Mouse (Mus musculus): ENCODE data around the gene Pja2.
"Not testable (repeated sequence)": the region's sequence is repeated elsewhere in the genome, so short reads cannot be mapped to it uniquely, and the experiment has no call there.

The Pja2 gene

DNA sequence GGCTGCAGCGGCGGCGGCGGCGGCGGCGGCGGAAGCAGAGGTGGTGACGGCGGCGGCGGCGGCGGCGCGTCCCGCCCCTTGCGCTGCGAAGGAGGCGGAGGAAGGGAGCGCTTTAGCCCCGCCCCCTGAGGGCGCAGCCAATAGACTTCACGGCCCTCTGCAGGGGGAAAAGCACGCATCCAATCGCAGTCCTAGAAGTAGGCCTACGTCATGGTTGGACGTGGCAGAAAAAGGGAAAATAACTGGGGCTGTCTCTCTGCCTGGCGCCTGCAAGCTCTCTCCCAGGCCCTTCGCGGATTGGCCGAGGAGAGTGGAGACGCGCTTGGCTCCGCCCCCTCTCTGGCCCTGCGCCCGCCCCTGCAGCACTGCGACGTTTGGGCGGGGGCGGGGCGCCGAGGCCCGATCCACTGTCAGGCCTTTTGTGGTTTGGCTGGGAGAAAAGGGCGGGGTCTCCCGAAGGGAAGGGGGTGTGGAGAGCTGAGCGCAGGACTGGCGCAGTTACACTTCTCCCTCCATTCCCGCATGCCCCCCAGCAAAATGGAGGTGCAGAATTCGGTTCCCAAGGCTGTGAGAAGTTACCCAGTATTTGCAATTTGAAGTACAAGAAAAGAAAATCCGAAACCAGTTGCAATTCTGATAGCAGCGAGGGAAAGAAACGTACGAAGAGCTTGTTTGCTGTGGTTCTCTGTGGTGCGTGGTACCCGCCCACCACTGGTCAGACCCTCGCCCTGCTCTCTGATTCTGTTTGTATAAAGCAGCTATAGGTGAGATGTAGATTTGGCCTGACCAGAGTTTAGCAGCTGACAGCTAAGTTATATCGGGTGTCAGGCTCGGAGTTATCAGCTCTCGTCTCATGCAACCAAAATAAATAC, at the start of gene Pja2:
Gene Pja2 (minus strand): TSS at position 19 of the 872 bp plus-strand sequence.
- DNase-seq (ENCODE audit: low spot score in 2 of 2) = peak; percentile 99

DNA sequence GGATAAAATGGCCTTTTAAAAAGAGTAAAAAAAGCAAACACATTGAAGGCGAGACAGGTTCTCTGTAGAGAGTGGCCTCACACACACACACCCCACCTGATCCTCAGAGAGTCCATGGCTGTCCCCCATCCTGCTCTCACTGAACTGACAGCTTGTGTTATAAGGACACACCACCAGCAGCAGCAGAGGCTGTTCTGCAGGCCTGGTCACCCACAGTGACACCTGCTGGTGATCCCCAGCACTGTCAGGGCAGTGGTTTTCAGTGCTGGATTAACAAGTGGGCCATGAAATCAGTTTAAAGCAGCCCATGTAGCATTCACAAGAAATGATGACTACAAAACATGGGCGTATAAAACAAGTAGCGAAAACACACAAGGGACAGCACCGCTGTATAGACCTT, 43.6 kb upstream of the Pja2 start:
- DNase-seq (ENCODE audit: low spot score in 2 of 2) = peak; percentile 39 to 51

DNA sequence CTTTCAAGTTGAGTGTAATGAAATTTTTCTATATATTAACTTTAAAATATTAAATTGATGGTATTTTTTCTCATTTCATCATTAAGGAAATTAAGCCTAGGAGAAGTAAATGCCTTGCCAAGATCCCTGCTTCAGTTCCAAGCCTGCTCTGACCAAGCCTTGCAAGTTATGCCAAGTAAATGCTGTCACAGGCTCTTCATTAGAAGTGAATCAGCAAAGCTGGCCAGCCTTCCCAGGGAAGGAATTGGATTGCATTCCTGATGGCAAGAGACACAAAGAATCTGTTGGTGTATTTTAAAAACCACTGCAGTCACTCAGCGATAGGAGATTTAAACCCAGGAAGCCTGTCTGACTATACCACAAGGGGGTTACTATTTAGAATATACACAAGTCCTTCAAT, 32.0 kb upstream of the Pja2 start:
- peak in 1 of 2 experiments; percentile 2 for DNase-seq (ENCODE audit: low spot score in 2 of 2)

DNA sequence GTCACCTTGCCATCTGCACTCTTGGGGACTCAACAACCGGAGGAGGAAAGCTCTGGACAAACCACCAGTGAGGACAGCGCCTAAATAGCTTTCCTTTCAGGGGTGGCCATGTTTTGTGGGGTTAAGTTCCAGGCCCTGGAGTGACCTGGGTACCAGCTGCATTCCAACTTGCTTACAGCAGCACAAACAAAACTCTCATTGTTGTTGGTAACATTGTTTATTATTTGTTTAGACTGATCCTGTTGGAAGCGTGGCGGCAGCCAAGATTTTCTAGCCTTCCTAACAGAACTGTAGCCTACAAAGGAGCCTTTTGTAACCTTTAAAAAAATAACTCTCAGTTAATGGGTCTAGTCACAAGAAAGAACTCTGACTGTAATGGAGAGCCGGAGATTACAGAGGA, 30.9 kb upstream of the Pja2 start:
- no peak for DNase-seq (ENCODE audit: low spot score in 2 of 2)

DNA sequence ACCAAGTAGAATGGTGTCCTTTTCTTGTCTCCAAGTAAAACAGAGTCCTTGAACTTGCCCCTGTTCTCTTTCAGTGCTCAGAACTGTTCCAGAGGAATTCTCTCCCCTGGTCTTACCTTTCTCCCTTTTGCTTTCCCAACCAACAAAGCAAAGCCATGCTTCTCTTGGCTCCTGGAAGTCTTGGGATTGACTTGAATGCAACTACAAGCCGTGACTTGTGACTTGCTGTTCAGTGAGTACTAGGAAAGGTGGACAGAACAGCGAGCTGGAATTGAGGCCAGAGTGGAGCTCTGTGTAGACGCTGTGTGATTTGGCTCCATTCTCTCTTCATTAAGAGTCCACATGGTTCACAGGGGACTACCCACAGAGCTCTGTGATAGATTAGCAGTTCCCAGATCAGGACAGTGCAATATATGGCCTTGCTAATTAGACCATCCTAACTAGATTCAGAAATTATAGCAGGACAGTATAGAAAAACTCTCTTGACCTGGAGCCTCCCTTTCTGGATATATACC, 30.3 kb upstream of the Pja2 start:
- no peak for DNase-seq (ENCODE audit: low spot score in 2 of 2)

DNA sequence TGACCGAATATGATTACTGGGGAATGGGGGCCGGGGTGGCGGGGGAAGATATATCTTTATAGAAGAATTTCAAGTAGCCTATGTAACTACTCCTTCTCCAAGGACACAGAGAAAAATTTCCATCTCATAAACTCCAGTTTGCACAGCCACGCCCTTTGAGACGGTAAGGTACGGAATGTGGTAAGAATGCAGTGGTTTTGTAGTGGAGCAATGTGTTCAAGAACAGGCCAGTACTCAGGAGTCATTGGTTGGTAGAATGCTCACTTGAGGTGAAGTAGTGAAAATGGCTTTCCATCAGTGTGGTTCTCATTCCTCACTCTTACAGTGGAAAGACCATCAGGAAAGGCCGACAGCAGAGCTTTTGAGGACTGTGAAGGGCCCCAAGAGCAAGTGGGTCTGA, 22.2 kb upstream of the Pja2 start:
- no peak for DNase-seq (ENCODE audit: low spot score in 2 of 2)

DNA sequence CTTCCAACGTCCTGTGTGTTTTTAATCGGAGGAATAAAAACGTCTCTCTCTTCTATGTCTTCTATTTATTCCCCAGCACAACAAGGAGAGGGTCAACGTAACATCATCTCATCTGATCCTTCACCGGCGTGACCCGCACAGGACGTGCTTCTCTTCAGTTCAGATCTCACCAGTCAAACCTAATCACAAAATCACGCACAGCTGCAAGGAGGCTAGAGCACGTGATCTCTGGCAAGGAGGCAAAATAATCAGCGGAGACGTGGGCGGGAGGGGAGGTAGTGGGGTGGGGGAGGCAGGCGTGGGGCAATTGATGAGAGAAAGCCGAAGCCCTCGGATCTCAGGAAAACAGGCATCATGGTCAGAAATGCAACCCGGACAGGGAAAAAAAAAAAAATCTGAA, 14.4 kb upstream of the Pja2 start:
- DNase-seq (ENCODE audit: low spot score in 2 of 2) = no peak

DNA sequence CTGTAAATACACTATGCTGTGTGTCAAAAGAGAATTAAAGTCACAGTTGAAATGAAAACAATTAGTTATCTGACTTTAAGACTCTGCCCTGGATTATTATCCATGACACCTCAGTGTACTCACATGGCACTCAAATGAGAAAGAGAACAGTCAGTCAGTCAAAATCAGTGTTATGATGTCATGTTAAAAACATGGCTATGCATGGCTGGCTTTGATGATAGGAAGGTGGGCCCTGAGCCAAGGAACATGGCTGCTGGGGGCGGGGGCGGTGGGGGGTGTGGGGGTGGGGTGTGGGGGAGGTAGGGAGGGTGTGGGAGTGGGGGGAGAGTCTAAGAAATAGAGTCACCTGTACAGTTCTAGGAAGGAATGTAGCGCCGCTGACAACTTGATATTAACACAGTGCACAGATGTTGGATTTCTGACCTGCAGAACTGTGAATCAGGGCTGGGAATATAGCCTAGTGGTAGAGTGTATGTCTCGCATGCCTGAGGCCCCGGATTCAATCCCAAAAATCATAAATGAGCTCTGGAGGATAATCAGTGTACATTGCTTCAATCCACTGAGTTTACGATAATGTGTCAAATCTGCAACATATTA, 13.0 kb upstream of the Pja2 start:
- DNase-seq (ENCODE audit: low spot score in 2 of 2) = no peak

DNA sequence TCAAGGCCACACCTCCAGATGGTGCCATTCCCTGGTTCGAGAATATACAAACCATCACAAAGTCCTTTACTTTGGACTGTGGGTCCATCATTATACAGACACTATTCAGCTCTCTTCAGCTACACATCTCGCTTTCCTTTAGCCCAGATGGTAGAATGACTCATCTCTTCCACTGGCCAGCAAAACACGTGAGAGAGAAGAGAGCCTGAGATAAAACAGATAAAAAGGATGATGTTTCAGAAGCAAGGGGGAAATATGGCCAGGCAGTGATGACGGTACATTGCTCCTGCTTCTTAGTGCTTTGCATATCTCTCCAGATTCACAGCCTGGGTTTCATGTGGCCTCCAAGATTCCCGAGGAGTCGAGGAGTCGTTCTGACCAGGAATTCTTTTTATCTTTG, 10.0 kb upstream of the Pja2 start:
- DNase-seq (ENCODE audit: low spot score in 2 of 2) = peak; percentile 6 to 34

DNA sequence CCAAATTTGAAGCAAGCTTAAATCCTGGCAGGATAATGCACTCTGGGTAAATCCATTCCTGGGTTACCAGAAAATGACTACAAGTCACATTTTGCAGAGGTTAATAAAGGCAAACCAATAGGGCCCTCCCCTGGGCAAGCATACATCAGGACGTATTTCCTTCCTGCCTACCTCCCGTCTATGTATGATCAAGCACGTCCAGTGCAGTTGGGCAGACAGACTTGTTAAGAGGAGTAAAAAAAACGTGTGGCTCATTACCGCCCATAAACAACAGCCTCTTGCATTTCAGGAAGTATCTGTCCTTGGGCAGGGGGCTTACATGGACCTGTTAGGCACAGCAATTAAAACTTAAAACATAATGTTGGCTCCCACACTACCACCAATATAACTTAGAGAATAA, 8.0 kb upstream of the Pja2 start:
- no peak for DNase-seq (ENCODE audit: low spot score in 2 of 2)

DNA sequence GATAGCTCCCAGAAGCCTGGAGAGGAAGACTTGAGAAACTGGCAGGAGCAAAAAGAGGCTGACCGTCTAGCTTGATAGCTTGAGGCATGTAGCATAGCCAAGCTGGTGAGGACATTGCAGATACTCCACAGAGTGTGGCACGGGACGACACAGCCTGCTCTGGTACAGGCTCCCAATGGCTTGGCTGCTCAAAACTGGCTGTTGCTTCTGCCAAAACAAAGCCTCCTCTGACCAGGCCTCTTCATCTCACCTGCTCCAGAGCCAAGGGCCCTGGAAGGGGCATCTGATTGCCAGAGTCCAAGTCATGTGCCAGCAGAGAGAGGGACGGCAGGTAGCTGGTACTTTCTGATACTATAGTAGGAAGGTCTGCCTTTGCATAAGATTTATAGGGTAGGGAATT, 5.5 kb upstream of the Pja2 start:
- no peak for DNase-seq (ENCODE audit: low spot score in 2 of 2)

DNA sequence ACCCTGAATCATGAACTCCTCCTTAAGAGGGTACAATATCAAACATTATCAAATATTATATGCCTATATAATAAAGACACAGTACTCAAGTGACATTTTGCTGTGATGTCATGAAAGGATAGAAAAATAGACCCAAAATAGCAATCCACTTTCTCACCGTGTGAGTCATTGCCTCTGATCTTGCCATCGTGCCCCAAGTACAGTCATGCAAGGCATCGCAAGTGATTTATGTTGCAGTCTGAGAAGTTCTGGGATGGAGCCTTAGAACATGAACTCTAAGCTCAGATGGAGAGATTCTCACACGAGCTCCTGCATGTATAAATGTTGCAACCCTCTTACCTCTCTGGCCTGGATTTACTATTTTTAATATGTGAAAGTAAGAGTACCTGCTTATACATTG, 2.2 kb upstream of the Pja2 start:
- DNase-seq (ENCODE audit: low spot score in 2 of 2) = no peak

DNA sequence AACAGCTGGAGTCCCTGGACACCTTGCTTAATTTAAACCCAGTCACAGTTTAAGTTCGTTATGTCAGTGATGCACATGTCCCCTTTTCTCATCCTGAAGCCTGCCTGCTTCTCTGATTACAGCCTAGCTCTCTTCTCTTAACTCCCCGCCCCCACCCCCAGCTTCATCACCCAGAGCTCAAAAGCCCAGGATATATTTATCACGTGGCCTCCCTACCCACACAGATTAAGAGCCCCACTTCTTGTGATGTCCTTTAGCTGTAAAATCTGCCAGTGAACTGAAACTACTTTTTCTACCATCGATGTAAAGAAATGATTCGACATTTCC, 1.0 kb upstream of the Pja2 start:
- no peak for DNase-seq (ENCODE audit: low spot score in 2 of 2)

DNA sequence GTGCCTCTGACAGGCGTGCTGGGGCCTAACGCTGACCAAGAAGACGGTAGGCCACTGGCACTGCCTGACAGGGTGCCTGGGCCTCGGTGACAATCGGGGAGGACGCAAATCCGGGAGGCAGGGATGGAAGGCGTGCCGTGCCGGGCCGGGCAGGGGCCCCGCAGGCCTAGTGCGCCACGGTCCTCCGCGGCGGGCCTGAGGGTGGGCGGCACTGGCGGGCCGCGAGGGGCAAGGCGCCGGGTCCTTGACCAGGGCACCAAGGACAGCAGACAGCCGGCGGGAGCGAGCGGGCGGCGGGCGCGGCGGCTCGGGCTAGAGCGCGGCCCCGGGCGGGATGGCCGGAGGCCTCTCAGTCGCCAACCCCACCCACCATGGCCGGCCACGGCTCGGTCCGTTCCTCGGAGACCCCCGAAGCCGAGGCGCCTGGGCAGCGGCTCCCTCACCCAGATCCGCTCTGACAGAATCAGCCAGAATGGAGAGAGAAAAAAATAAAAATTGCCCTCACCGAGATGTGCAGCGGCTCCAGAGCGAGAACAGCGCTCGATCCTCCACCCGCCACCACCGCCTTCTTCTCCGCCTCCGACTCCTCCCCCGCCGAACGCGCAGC, 322 bp downstream of the Pja2 start:
- DNase-seq (ENCODE audit: low spot score in 2 of 2) = peak; percentile 32 to 37

DNA sequence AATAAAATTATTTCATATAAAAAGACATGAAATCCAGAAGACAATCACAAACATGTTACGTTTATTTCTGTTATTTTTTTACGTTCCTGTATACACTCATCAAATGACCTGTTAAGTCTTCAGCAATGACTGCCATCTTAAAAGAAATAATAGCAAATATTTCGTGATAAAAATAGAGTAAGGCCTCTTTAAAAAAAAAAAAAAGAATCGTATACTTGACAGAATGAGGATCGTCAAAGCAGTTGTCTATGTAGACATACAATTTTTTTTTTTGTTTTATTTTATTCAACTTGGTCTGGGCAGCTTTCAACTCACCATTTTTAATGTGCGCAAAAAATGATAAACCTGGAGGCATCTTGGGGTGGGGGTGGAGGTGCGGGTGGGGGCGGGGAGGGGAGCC, 831 bp downstream of the Pja2 start:
- no peak for DNase-seq (ENCODE audit: low spot score in 2 of 2)

DNA sequence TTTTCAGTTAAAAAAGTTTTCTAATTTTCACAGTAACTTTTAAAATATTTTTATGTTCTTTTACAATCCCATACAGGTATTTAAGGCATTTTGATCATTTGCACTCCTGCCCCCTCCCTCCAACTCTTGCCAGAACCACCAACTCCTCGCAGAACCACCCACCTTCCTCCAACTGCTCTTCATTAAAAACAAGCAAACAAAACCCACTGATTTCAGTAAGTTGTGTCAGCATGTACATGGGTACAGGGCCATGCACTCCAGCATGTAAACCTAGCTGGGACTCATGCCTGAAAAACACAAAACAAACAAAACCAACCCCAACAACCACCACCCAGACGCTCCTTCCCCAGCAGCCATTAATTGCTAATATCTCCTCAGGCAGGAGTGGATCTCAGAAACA, 7.2 kb downstream of the Pja2 start:
- no peak for DNase-seq (ENCODE audit: low spot score in 2 of 2)

DNA sequence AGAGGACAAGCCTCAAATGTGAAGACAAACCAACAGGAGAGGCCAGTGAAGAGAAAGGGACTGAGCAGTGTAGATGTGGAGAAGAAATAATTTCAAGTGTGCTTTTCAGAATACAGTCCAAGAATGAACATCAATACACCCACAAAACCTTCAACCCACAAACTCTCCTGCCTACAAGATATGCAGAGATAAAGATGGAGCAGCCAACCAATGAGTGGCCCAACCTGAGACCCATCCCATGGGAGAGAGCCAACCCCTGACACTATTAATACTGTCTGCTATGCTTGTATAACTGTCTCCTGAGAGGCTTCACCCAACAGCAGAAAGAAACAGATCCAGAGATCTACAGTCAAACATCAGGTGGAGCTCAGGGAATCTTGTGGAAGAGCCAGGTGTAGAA, 16.3 kb downstream of the Pja2 start:
- no peak for DNase-seq (ENCODE audit: low spot score in 2 of 2)

DNA sequence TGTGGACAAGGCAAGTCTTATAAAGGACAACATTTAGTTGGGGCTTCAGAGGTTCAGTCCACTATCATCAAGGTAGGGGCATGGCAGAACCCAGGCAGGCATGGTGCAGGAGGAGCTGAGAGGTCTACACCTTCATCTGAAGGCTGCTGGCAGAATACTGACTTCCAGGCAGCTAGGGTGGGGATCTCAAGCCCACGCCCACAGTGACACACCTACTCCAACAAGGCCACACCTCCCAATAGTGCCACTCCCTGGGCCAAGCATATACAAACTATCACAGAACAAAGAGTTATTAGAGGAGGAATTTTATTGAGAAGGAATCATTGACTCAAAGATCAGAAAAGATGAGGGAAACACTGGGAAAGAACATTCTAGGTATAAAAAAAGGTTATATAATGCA, 17.2 kb downstream of the Pja2 start:
- DNase-seq (ENCODE audit: low spot score in 2 of 2) = not testable (repeated sequence)

DNA sequence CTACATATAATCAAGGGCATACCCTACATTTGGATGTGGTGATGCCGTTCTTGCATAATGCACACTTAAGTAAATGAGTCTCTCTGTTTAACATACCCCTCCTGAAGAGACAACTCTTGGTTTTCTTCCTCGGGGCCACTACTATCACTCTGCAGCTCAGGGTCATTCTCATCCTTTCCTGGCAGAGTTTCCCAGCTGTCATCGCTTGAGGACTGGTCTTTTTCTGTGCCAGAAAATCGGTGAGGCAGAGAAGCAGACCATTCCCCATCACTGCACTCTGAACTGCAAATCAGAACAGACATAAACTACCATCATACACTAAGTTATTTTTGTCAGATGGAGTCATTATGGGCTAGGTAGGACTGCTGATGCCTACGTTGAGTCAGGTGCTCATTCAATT, 34.1 kb downstream of the Pja2 start:
- DNase-seq (ENCODE audit: low spot score in 2 of 2) = no peak

DNA sequence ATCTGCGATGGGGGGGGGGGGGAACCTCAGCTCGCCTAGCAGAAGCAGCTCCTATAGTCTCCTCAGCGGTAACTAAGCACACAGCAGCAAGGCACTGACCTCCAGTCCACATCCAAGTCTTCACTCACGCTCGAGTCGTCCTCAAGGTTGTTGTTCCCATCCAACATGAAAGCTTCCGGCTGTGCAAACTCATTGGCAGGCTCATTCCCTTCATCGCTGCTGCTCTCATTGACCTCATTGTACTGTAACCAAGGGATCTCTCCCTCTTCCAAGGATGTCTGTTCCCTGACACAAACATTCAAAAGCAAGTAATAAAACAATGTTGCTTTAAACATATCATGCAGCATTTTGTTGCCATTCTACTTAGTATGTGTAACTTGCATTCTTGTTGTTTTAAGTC, 39.0 kb downstream of the Pja2 start:
- no peak for DNase-seq (ENCODE audit: low spot score in 2 of 2)

DNA sequence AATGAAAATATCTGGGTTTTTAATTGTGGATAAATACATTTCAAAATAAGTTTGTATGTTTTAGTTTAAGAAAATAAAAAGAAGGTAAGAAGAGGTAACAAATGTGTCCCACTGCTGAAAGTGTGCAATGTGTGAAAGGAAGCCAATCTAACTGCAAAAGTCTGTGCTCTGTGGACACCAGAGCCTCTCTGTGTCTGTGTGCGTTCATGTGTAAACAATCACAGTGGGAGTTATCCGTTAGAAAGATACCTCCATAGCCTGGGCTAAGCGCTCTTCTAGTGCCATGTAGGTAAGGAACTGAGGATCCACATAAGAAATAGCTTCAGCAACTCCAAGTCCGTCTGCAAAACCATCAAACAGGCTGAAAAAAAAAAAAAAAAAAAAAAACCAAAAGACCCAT, 42.0 kb downstream of the Pja2 start:
- no peak for DNase-seq (ENCODE audit: low spot score in 2 of 2)

DNA sequence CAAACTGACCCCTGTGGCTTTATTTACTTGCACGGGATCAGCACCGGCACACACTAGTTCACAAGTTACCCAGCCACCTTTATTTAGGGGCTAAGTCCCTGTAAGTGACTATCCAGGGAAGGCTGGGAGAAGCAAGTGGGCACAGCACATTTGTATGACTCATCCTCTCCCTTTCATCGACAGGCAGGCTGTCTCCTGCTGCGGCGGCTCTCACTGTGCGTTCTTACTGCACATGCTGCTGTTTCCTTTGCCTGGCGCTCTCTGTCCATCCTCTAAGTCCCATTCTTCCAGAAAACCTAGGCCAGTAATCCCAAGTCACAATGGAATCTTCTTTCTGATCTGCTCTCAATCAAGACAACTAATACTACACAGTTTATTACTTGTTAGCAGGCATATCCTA, 43.7 kb downstream of the Pja2 start:
- peak; percentile 31 to 51 for DNase-seq (ENCODE audit: low spot score in 2 of 2)

DNA sequence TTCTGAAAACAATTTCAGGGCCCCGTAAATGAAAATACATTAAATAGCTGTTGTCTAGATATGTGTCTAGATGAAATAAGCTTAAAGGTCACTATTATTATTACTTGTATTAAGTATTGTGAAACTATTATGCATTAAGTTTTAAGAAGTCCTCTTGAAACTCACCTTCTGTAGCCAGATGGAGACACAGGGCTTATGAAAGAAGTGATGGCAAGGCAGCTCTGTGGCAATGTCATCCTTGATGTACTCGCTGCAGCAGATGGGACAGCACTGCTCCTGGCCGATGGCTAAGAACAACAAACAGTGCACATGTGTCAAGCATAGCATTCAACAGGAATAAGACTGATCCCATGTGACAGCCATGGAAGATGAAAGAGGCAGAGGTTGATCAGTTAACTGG, 44.9 kb downstream of the Pja2 start:
- no peak for DNase-seq (ENCODE audit: low spot score in 2 of 2)
